Mouse (Mus musculus): ENCODE data around the gene Plagl1. TPM values are rescaled to one million over a fixed set of nuclear protein-coding genes. Genes with fewer than 3 reads are reported as not detected.

Gene Plagl1
- polyA plus RNA-seq, 1 experiment from 2014 or later = 391 TPM

- no peak for ATAC-seq (ENCODE audit: low read depth)
- Histone ChIP-seq H3K9ac (ENCODE audit: low read depth, low read length) (no peak overlapping the region), H3K9me3 (ENCODE audit: control insufficient read depth, low read length) (no peaks in the 10 kb centered on the region), H3K36me3 (ENCODE audit: control insufficient read depth, insufficient read depth, low read length) (no peaks in the 10 kb centered on the region), H3K4me2 (ENCODE audit: low read depth, low read length) (no peak overlapping the region), H3K27ac (replicated peaks; ENCODE audit: low read depth, low read length) (peak overlapping the region; percentile 35; the same call in 1 of the 2 replicates), H3K4me3 (ENCODE audit: low read depth, low read length) (no peak overlapping the region), H3K27me3 (replicated peaks; ENCODE audit: control insufficient read depth, insufficient read depth, low read length) (no peaks in the 10 kb centered on the region), H3K4me1 (ENCODE audit: control insufficient read depth, insufficient read depth, low read length) (no peaks in the 10 kb centered on the region)
- 72% methylated on average over 6 of the region's 6 CpGs for WGBS
- DNase-seq (ENCODE audit: low spot score) = peak; percentile 80
Observed at GRCm38 (mm10) chr10:13100061-13100648, 39.9 kb downstream of the Plagl1 start.

- no peak overlapping the region for H3K4me2 ChIP-seq (ENCODE audit: low read depth, low read length)
- no peak overlapping the region for H3K27ac ChIP-seq (replicated peaks; ENCODE audit: low read depth, low read length)
- no peaks in the 10 kb centered on the region for H3K27me3 ChIP-seq (replicated peaks; ENCODE audit: control insufficient read depth, insufficient read depth, low read length)
- no peak overlapping the region for H3K9ac ChIP-seq (ENCODE audit: low read depth, low read length)
- no peaks in the 10 kb centered on the region for H3K9me3 ChIP-seq (ENCODE audit: control insufficient read depth, low read length)
- 68% methylated on average over 4 of the region's 4 CpGs for WGBS
- H3K4me3 ChIP-seq (ENCODE audit: low read depth, low read length) = no peak overlapping the region
- DNase-seq (ENCODE audit: low spot score) (no peak), ATAC-seq (ENCODE audit: low read depth) (no peak)
- H3K36me3 ChIP-seq (ENCODE audit: control insufficient read depth, insufficient read depth, low read length) = no peaks in the 10 kb centered on the region
- no peaks in the 10 kb centered on the region; the same call in 1 of the 2 replicates for H3K4me1 ChIP-seq (ENCODE audit: control insufficient read depth, insufficient read depth, low read length)
Observed at GRCm38 (mm10) chr10:13102360-13102759, 42.1 kb downstream of the Plagl1 start.

DNA sequence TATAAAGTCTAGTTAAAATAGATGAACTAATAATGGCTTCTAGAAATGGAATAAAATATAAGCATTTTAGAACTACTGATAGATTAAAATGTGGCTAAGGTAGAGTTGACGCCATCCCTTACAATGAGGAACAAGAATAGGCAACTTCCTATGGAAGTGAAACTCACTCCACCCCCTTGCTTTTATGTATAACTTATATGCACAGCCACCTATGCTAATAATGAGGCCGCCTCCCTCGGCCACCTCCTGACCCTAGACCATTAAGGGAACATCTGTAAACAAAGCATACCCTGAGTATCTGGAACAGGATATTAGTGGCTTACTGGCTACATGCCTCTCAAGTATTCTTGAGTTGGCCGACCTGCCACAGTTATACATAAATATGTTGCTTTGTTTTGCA, 43.5 kb downstream of the Plagl1 start:
- H3K4me3 ChIP-seq (ENCODE audit: low read depth, low read length) = no peak overlapping the region
- H3K36me3 ChIP-seq (ENCODE audit: control insufficient read depth, insufficient read depth, low read length) = no peaks in the 10 kb centered on the region
- no peak overlapping the region for H3K4me2 ChIP-seq (ENCODE audit: low read depth, low read length)
- H3K27ac ChIP-seq (replicated peaks; ENCODE audit: low read depth, low read length) = no peak overlapping the region
- ATAC-seq (ENCODE audit: low read depth) = no peak
- H3K4me1 ChIP-seq (ENCODE audit: control insufficient read depth, insufficient read depth, low read length) = peaks cover 2% of the 10 kb centered on the region; the same call in 1 of the 2 replicates
- DNase-seq (ENCODE audit: low spot score) = no peak
- no peak overlapping the region for H3K9ac ChIP-seq (ENCODE audit: low read depth, low read length)
- no peaks in the 10 kb centered on the region for H3K9me3 ChIP-seq (ENCODE audit: control insufficient read depth, low read length)
- H3K27me3 ChIP-seq (replicated peaks; ENCODE audit: control insufficient read depth, insufficient read depth, low read length) = no peaks in the 10 kb centered on the region
- 78% methylated on average over 4 of the region's 4 CpGs for WGBS

DNA sequence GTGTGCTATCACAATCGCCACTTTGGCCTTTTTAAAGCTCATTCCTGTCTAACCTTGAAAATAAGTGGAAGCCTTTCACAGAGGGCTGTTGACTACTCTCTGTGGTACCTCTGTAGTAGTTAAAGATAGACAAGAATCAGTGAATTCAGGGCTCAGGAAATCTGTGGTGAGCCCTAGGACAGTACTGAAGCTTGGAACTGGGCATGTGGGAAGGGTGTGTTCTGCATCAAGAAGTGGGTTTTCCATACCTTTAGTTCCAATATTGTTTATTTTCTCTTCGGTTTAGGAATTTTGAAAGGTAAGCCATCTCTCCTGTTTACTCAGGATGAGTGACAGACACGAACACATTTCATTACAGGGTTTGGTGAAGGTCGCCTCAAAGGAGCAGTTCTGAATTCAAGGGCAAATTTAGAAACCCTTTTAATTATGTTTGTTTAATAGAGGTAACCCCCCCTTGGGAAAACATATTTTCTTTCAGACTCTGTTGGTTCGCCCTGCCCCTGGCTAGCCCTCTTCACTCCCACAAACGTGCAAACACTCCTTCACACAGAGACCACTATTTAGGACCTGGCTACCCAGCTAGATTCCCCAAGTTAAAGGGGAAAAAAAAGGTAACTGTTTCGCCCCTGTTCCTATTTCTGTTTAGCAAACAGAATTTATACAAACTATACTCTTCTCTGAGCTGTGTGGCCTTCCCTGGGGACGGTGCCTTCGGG, 46.8 kb downstream of the Plagl1 start:
- no peak overlapping the region for H3K9ac ChIP-seq (ENCODE audit: low read depth, low read length)
- DNase-seq (ENCODE audit: low spot score) (peak; percentile 40), ATAC-seq (ENCODE audit: low read depth) (peak; percentile 62; the same call in 1 of the 2 replicates)
- no peak overlapping the region for H3K4me2 ChIP-seq (ENCODE audit: low read depth, low read length)
- peaks cover 11% of the 10 kb centered on the region; the same call in 1 of the 2 replicates for H3K36me3 ChIP-seq (ENCODE audit: control insufficient read depth, insufficient read depth, low read length)
- H3K27me3 ChIP-seq (replicated peaks; ENCODE audit: control insufficient read depth, insufficient read depth, low read length) = no peaks in the 10 kb centered on the region
- H3K9me3 ChIP-seq (ENCODE audit: control insufficient read depth, low read length) = no peaks in the 10 kb centered on the region
- H3K27ac ChIP-seq (replicated peaks; ENCODE audit: low read depth, low read length) = peak overlapping the region; percentile 70
- H3K4me1 ChIP-seq (ENCODE audit: control insufficient read depth, insufficient read depth, low read length) = peaks cover 2% of the 10 kb centered on the region; the same call in 1 of the 2 replicates
- WGBS = 54% methylated on average over 9 of the region's 9 CpGs
- no peak overlapping the region for H3K4me3 ChIP-seq (ENCODE audit: low read depth, low read length)

DNA sequence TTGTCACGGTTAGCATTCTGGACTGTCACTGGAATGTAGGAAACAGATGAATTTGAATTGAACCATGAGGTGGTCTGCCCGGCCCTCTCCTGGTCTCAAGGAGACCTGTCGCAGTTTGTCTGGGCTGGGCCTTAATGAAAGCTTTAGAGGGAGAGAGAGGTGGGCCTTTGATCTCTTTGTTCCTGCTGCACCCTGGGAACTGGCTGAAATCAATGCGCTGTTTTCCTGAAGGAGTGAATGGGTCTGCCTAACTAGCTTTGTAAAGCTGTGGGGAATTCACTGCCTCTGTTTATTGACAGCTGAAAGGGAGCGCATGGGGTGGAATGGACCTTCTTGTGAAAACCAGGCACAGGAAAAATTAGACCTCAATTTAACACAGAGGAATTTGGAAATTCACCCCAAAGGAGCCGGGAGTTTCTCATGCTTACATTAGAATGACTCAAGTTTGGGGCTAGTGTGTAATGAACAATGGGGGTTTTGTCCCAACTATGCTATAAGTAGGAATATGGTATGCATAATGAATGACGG, 47.8 kb downstream of the Plagl1 start:
- 21% methylated on average over 7 of the region's 7 CpGs for WGBS
- DNase-seq (ENCODE audit: low spot score) = peak; percentile 38
- Histone ChIP-seq H3K36me3 (ENCODE audit: control insufficient read depth, insufficient read depth, low read length) (peaks cover 14% of the 10 kb centered on the region; the same call in 1 of the 2 replicates), H3K27ac (replicated peaks; ENCODE audit: low read depth, low read length) (peak overlapping the region; percentile 70), H3K9ac (ENCODE audit: low read depth, low read length) (no peak overlapping the region), H3K9me3 (ENCODE audit: control insufficient read depth, low read length) (no peaks in the 10 kb centered on the region), H3K27me3 (replicated peaks; ENCODE audit: control insufficient read depth, insufficient read depth, low read length) (no peaks in the 10 kb centered on the region), H3K4me1 (ENCODE audit: control insufficient read depth, insufficient read depth, low read length) (peaks cover 2% of the 10 kb centered on the region; the same call in 1 of the 2 replicates), H3K4me2 (ENCODE audit: low read depth, low read length) (no peak overlapping the region), H3K4me3 (ENCODE audit: low read depth, low read length) (no peak overlapping the region)
- ATAC-seq (ENCODE audit: low read depth) = peak; percentile 41; the same call in 1 of the 2 replicates

DNA sequence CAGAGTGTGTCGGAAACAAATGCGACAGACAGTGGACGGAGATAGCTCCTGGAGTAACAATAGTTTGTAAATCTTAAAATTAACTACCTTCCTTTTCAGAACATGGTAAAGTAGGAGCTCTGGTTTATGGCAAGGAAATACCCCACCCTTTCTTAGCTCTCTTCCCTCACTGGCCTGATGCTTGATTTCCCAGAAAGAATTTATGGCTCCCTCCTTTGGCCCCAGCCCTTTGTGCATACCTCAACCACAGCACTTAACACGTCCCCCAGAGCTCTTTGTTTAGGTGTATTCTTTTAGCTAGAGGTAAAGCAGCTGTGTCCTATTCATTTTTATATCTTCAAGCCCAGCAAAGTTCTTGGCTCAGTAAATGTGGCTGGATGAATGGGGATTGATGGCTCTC, 48.5 kb downstream of the Plagl1 start:
- H3K9ac ChIP-seq (ENCODE audit: low read depth, low read length) = no peak overlapping the region
- H3K36me3 ChIP-seq (ENCODE audit: control insufficient read depth, insufficient read depth, low read length) = peaks cover 14% of the 10 kb centered on the region; the same call in 1 of the 2 replicates
- H3K4me1 ChIP-seq (ENCODE audit: control insufficient read depth, insufficient read depth, low read length) = peaks cover 2% of the 10 kb centered on the region; the same call in 1 of the 2 replicates
- H3K27me3 ChIP-seq (replicated peaks; ENCODE audit: control insufficient read depth, insufficient read depth, low read length) = no peaks in the 10 kb centered on the region
- H3K4me3 ChIP-seq (ENCODE audit: low read depth, low read length) = no peak overlapping the region
- DNase-seq (ENCODE audit: low spot score) = no peak
- H3K27ac ChIP-seq (replicated peaks; ENCODE audit: low read depth, low read length) = no peak overlapping the region
- no peak overlapping the region for H3K4me2 ChIP-seq (ENCODE audit: low read depth, low read length)
- ATAC-seq (ENCODE audit: low read depth) = no peak
- H3K9me3 ChIP-seq (ENCODE audit: control insufficient read depth, low read length) = no peaks in the 10 kb centered on the region
- 70% methylated on average over 4 of the region's 4 CpGs for WGBS

- H3K9me3 ChIP-seq (ENCODE audit: control insufficient read depth, low read length) = no peaks in the 10 kb centered on the region
- H3K9ac ChIP-seq (ENCODE audit: low read depth, low read length) = no peak overlapping the region
- peaks cover 2% of the 10 kb centered on the region; the same call in 1 of the 2 replicates for H3K4me1 ChIP-seq (ENCODE audit: control insufficient read depth, insufficient read depth, low read length)
- peaks cover 14% of the 10 kb centered on the region; the same call in 1 of the 2 replicates for H3K36me3 ChIP-seq (ENCODE audit: control insufficient read depth, insufficient read depth, low read length)
- no peak for DNase-seq (ENCODE audit: low spot score)
- H3K27me3 ChIP-seq (replicated peaks; ENCODE audit: control insufficient read depth, insufficient read depth, low read length) = no peaks in the 10 kb centered on the region
- no peak overlapping the region for H3K4me3 ChIP-seq (ENCODE audit: low read depth, low read length)
- H3K4me2 ChIP-seq (ENCODE audit: low read depth, low read length) = no peak overlapping the region
- no peak for ATAC-seq (ENCODE audit: low read depth)
- H3K27ac ChIP-seq (replicated peaks; ENCODE audit: low read depth, low read length) = no peak overlapping the region
- 67% methylated on average over 1 of the region's 1 CpGs for WGBS
Observed at GRCm38 (mm10) chr10:13109781-13110180, 49.5 kb downstream of the Plagl1 start.

DNA sequence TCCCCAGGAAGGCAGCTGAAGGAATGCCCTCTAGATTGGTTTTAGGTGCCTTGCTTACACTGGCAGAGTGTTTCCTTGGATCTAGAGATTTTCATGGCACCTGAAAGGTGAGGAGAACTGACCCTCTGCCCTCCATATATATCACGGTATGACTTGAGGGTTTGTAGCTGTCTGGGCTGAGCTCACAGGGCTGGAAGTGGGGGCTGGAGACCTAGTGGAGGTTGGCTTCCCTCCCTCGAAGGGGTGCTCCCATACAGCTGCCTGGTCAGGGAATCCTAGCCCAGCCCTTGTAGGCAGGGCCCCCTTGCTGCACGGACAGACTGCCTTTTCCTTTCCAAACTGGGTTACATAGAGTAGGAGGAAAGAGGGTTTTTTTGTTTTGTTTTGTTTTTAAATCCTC, 52.5 kb downstream of the Plagl1 start:
- no peak overlapping the region for H3K27ac ChIP-seq (replicated peaks; ENCODE audit: low read depth, low read length)
- WGBS = 59% methylated on average over 3 of the region's 3 CpGs

More for the DNA sequence above, 52.5 kb downstream of the Plagl1 start:
- DNase-seq (ENCODE audit: low spot score) = no peak
- no peak overlapping the region for H3K4me2 ChIP-seq (ENCODE audit: low read depth, low read length)
- H3K36me3 ChIP-seq (ENCODE audit: control insufficient read depth, insufficient read depth, low read length) = peaks cover 22% of the 10 kb centered on the region; the same call in 1 of the 2 replicates
- peaks cover 6% of the 10 kb centered on the region for H3K4me1 ChIP-seq (ENCODE audit: control insufficient read depth, insufficient read depth, low read length)
- no peaks in the 10 kb centered on the region for H3K9me3 ChIP-seq (ENCODE audit: control insufficient read depth, low read length)
- H3K4me3 ChIP-seq (ENCODE audit: low read depth, low read length) = no peak overlapping the region
- ATAC-seq (ENCODE audit: low read depth) = no peak
- H3K9ac ChIP-seq (ENCODE audit: low read depth, low read length) = no peak overlapping the region
- no peaks in the 10 kb centered on the region for H3K27me3 ChIP-seq (replicated peaks; ENCODE audit: control insufficient read depth, insufficient read depth, low read length)

All from embryonic facial prominence, embryonic 14.5 days (tissue).